Mouse (Mus musculus) cortical plate, adult 2 months (tissue): ENCODE measurements at regions not wholly inside any gene's neighbourhood (a gene's known extent, or its start where the extent isn't known, plus 50 kb on each side); places are given as distances from the start of the nearest gene placed in this dataset.

Experiments used
- H3K27ac ChIP-seq: fragments of 200-500 bp; 2 replicates; pipeline ENCODE4 v1.5.1; 2012; ENCODE audit warnings: low read length, control low read depth, inconsistent platforms; ENCODE audit not compliant: insufficient read depth
- H3K4me1 ChIP-seq: fragments of 200-500 bp; 2 replicates; pipeline ENCODE4 v1.6.1; 2011; ENCODE audit warnings: low read length; ENCODE audit not compliant: control insufficient read depth, insufficient read depth
- H3K4me3 ChIP-seq: fragments of 200-500 bp; 2 replicates; pipeline ENCODE4 v1.5.1; 2011; ENCODE audit warnings: mild to moderate bottlenecking, low read length, control low read depth; ENCODE audit not compliant: insufficient read depth
- CTCF ChIP-seq: fragments of 200-500 bp; IDR thresholded peaks from 2 replicates; pipeline ENCODE4 v1.5.1; 2011; ENCODE audit warnings: mild to moderate bottlenecking, control low read depth, low read length; ENCODE audit not compliant: insufficient read depth; ENCODE audit errors: extremely low read depth
- POLR2A ChIP-seq: fragments of 200-500 bp; IDR thresholded peaks from 2 replicates; pipeline ENCODE4 v1.6.1; 2011; ENCODE audit warnings: mild to moderate bottlenecking, low read length, control low read depth; ENCODE audit not compliant: insufficient read depth; ENCODE audit errors: extremely low read depth

GRCm38 (mm10) chr11:111155023-111155422, 89.1 kb downstream of the Kcnj2 start:
- Histone ChIP-seq H3K4me3 (no peak overlapping the region), H3K4me1 (no peaks in the 10 kb centered on the region), H3K27ac (no peak overlapping the region)
- TF ChIP-seq POLR2A, result no peak
- no peak for TF ChIP-seq CTCF

GRCm38 (mm10) chr11:111155747-111156146, 89.8 kb downstream of the Kcnj2 start:
- TF ChIP-seq POLR2A (no peak), CTCF (no peak)
- no peaks in the 10 kb centered on the region for H3K4me1 ChIP-seq

GRCm38 (mm10) chr11:111159299-111159698, 93.3 kb downstream of the Kcnj2 start:
- no peak overlapping the region for H3K4me3 ChIP-seq
- TF ChIP-seq CTCF (no peak), POLR2A (no peak)
- no peak overlapping the region for H3K27ac ChIP-seq
- H3K4me1 ChIP-seq, result no peaks in the 10 kb centered on the region

More at GRCm38 (mm10) chr11:111155747-111156146, 89.8 kb downstream of the Kcnj2 start:
- no peak overlapping the region for H3K27ac ChIP-seq
- no peak overlapping the region for H3K4me3 ChIP-seq

- H3K4me3 ChIP-seq, result no peak overlapping the region
- H3K4me1 ChIP-seq, result no peaks in the 10 kb centered on the region
- no peak overlapping the region for H3K27ac ChIP-seq
- TF ChIP-seq CTCF (no peak), POLR2A (no peak)
These were observed 98.9 kb downstream of the Kcnj2 start for GRCm38 (mm10) chr11:111164907-111165306.

- H3K4me1 ChIP-seq, result no peaks in the 10 kb centered on the region; the same call in 1 of the 2 replicates
- TF ChIP-seq POLR2A (no peak), CTCF (no peak)
These were observed 104.3 kb downstream of the Kcnj2 start for GRCm38 (mm10) chr11:111170174-111170800.

GRCm38 (mm10) chr11:111173525-111173924, 107.6 kb downstream of the Kcnj2 start:
- Histone ChIP-seq H3K4me3 (no peak overlapping the region), H3K4me1 (peaks cover 2% of the 10 kb centered on the region), H3K27ac (no peak overlapping the region)
- TF ChIP-seq CTCF, result no peak
- no peak for TF ChIP-seq POLR2A

More at GRCm38 (mm10) chr11:111170174-111170800, 104.3 kb downstream of the Kcnj2 start:
- Histone ChIP-seq H3K4me3 (no peak overlapping the region), H3K27ac (no peak overlapping the region)

GRCm38 (mm10) chr11:111175566-111175965, 109.6 kb downstream of the Kcnj2 start:
- Histone ChIP-seq H3K4me3 (no peak overlapping the region), H3K4me1 (peaks cover 2% of the 10 kb centered on the region), H3K27ac (no peak overlapping the region)
- no peak for TF ChIP-seq POLR2A
- no peak for TF ChIP-seq CTCF

- Histone ChIP-seq H3K4me1 (peaks cover 2% of the 10 kb centered on the region), H3K4me3 (no peak overlapping the region), H3K27ac (no peak overlapping the region)
- no peak for TF ChIP-seq POLR2A
- no peak for TF ChIP-seq CTCF
These were observed 111.6 kb downstream of the Kcnj2 start for GRCm38 (mm10) chr11:111177516-111177915.

- TF ChIP-seq POLR2A (no peak), CTCF (no peak)
- no peak overlapping the region for H3K27ac ChIP-seq
- peaks cover 1% of the 10 kb centered on the region; the same call in 1 of the 2 replicates for H3K4me1 ChIP-seq
- H3K4me3 ChIP-seq, result no peak overlapping the region
These were observed 131.5 kb downstream of the Kcnj2 start for GRCm38 (mm10) chr11:111197422-111197821.

GRCm38 (mm10) chr11:111200512-111200911, 134.5 kb downstream of the Kcnj2 start:
- no peak for TF ChIP-seq POLR2A
- no peak for TF ChIP-seq CTCF
- no peak overlapping the region for H3K27ac ChIP-seq
- H3K4me3 ChIP-seq, result no peak overlapping the region
- peaks cover 1% of the 10 kb centered on the region; the same call in 1 of the 2 replicates for H3K4me1 ChIP-seq

GRCm38 (mm10) chr11:111202780-111203179, 136.8 kb downstream of the Kcnj2 start:
- no peaks in the 10 kb centered on the region for H3K4me1 ChIP-seq

More at GRCm38 (mm10) chr11:111202780-111203179, 136.8 kb downstream of the Kcnj2 start:
- TF ChIP-seq CTCF (no peak), POLR2A (no peak)
- Histone ChIP-seq H3K27ac (no peak overlapping the region), H3K4me3 (no peak overlapping the region)
